Mouse (Mus musculus) bone marrow, adult 2 months (tissue): ENCODE results near the gene Pgls.
A peak's percentile ranks its signal among the peaks of the same experiment; 100 is the strongest.

Source experiments
- CTCF ChIP-seq: fragments of 200-500 bp; IDR thresholded peaks from 2 replicates; pipeline ENCODE4 v1.5.1; 2011; ENCODE audit warnings: low read length, control low read depth; ENCODE audit not compliant: control insufficient read depth, insufficient read depth
- POLR2A ChIP-seq: fragments of 200-500 bp; IDR thresholded peaks from 2 replicates; pipeline ENCODE4 v1.6.1; 2011; ENCODE audit warnings: low read depth, mild to moderate bottlenecking, control low read depth, low read length, borderline replicate concordance; ENCODE audit not compliant: control insufficient read depth

GRCm38 (mm10) chr8:71610822-71611651 is 19.1 kb downstream of the Pgls start, which contains the start of gene Colgalt1:
- TF ChIP-seq POLR2A = peak; percentile 71; the same call in 1 of the 2 replicates
- TF ChIP-seq CTCF = no peak
